Mouse (Mus musculus): ENCODE measurements around the gene Hist1h2bj. TPM values are rescaled to one million over a fixed set of nuclear protein-coding genes. Genes with fewer than 3 reads are reported as not detected.
A peak's percentile ranks its signal among the peaks of the same experiment; 100 is the strongest.

Hist1h2bj gene
- polyA plus RNA-seq, 1 experiment from 2014 or later = 1.4 TPM

- 3% methylated on average over 9 of the region's 14 CpGs for WGBS
These were observed 753 bp downstream of the Hist1h2bj start for GRCm38 (mm10) chr13:22043503-22044431.

GRCm38 (mm10) chr13:22044432-22045155 is 1.6 kb downstream of the Hist1h2bj start:
- no peaks in the 10 kb centered on the region for H3K27me3 ChIP-seq (ENCODE audit: control insufficient read depth, insufficient read depth, low read length)
- peaks cover 16% of the 10 kb centered on the region for H3K4me1 ChIP-seq (ENCODE audit: control insufficient read depth, insufficient read depth, low read length)
- no peaks in the 10 kb centered on the region for H3K36me3 ChIP-seq (ENCODE audit: control insufficient read depth, insufficient read depth, low read length)
- no peak for ATAC-seq (ENCODE audit: low read depth)
- H3K4me3 ChIP-seq (ENCODE audit: low read depth, low read length) = no peak overlapping the region
- H3K9me3 ChIP-seq (ENCODE audit: control insufficient read depth, low read length) = no peaks in the 10 kb centered on the region
- 91% methylated on average over 6 of the region's 6 CpGs for WGBS
- no peak overlapping the region for H3K27ac ChIP-seq (ENCODE audit: low read depth, low read length)
- H3K4me2 ChIP-seq (ENCODE audit: low read depth, low read length) = no peak overlapping the region
- H3K9ac ChIP-seq (replicated peaks; ENCODE audit: low read depth, low read length) = no peak overlapping the region

More at GRCm38 (mm10) chr13:22043503-22044431, 753 bp downstream of the Hist1h2bj start:
- Histone ChIP-seq H3K4me2 (ENCODE audit: low read depth, low read length) (peak overlapping the region; percentile 62), H3K27me3 (ENCODE audit: control insufficient read depth, insufficient read depth, low read length) (no peaks in the 10 kb centered on the region), H3K9me3 (ENCODE audit: control insufficient read depth, low read length) (no peaks in the 10 kb centered on the region), H3K4me1 (ENCODE audit: control insufficient read depth, insufficient read depth, low read length) (peaks cover 15% of the 10 kb centered on the region), H3K27ac (ENCODE audit: low read depth, low read length) (peak overlapping the region; percentile 78; the same call in 1 of the 2 replicates), H3K9ac (replicated peaks; ENCODE audit: low read depth, low read length) (no peak overlapping the region; the same call in 1 of the 2 replicates), H3K36me3 (ENCODE audit: control insufficient read depth, insufficient read depth, low read length) (no peaks in the 10 kb centered on the region), H3K4me3 (ENCODE audit: low read depth, low read length) (peak overlapping the region; percentile 32)
- ATAC-seq (ENCODE audit: low read depth) = peak; percentile 30

- no peak overlapping the region for H3K4me3 ChIP-seq (ENCODE audit: low read depth, low read length)
- WGBS = 71% methylated on average over 2 of the region's 2 CpGs
- no peak for ATAC-seq (ENCODE audit: low read depth)
- H3K36me3 ChIP-seq (ENCODE audit: control insufficient read depth, insufficient read depth, low read length) = no peaks in the 10 kb centered on the region
- H3K27ac ChIP-seq (ENCODE audit: low read depth, low read length) = no peak overlapping the region
- no peak overlapping the region for H3K9ac ChIP-seq (replicated peaks; ENCODE audit: low read depth, low read length)
- no peaks in the 10 kb centered on the region for H3K27me3 ChIP-seq (ENCODE audit: control insufficient read depth, insufficient read depth, low read length)
- H3K4me2 ChIP-seq (ENCODE audit: low read depth, low read length) = no peak overlapping the region
- H3K9me3 ChIP-seq (ENCODE audit: control insufficient read depth, low read length) = no peaks in the 10 kb centered on the region
- H3K4me1 ChIP-seq (ENCODE audit: control insufficient read depth, insufficient read depth, low read length) = peaks cover 17% of the 10 kb centered on the region
These were observed 2.3 kb downstream of the Hist1h2bj start for GRCm38 (mm10) chr13:22045311-22045710.

GRCm38 (mm10) chr13:22049041-22049440 is 6.0 kb downstream of the Hist1h2bj start:
- no peaks in the 10 kb centered on the region for H3K9me3 ChIP-seq (ENCODE audit: control insufficient read depth, low read length)
- 0 out of 2 replicates have a peak, but pooled peaks cover 3% of the 10 kb centered on the region for H3K4me1 ChIP-seq (ENCODE audit: control insufficient read depth, insufficient read depth, low read length)
- no peak overlapping the region for H3K4me3 ChIP-seq (ENCODE audit: low read depth, low read length)
- H3K27me3 ChIP-seq (ENCODE audit: control insufficient read depth, insufficient read depth, low read length) = no peaks in the 10 kb centered on the region
- no peak for ATAC-seq (ENCODE audit: low read depth)
- H3K9ac ChIP-seq (replicated peaks; ENCODE audit: low read depth, low read length) = no peak overlapping the region
- 90% methylated on average over 2 of the region's 2 CpGs for WGBS
- H3K4me2 ChIP-seq (ENCODE audit: low read depth, low read length) = no peak overlapping the region; the same call in 1 of the 2 replicates
- no peak overlapping the region for H3K27ac ChIP-seq (ENCODE audit: low read depth, low read length)
- no peaks in the 10 kb centered on the region for H3K36me3 ChIP-seq (ENCODE audit: control insufficient read depth, insufficient read depth, low read length)

GRCm38 (mm10) chr13:22049737-22050440 is 6.9 kb downstream of the Hist1h2bj start:
- Histone ChIP-seq H3K9me3 (ENCODE audit: control insufficient read depth, low read length) (no peaks in the 10 kb centered on the region), H3K9ac (replicated peaks; ENCODE audit: low read depth, low read length) (peak overlapping the region; percentile 3), H3K36me3 (ENCODE audit: control insufficient read depth, insufficient read depth, low read length) (no peaks in the 10 kb centered on the region), H3K27me3 (ENCODE audit: control insufficient read depth, insufficient read depth, low read length) (no peaks in the 10 kb centered on the region), H3K4me2 (ENCODE audit: low read depth, low read length) (peak overlapping the region; percentile 59), H3K4me1 (ENCODE audit: control insufficient read depth, insufficient read depth, low read length) (0 out of 2 replicates have a peak, but pooled peaks cover 3% of the 10 kb centered on the region), H3K27ac (ENCODE audit: low read depth, low read length) (peak overlapping the region; percentile 83), H3K4me3 (ENCODE audit: low read depth, low read length) (peak overlapping the region; percentile 51)
- WGBS = under 1% methylated on average over 14 of the region's 14 CpGs
- ATAC-seq (ENCODE audit: low read depth) = peak; percentile 41

- no peaks in the 10 kb centered on the region for H3K9me3 ChIP-seq (ENCODE audit: control insufficient read depth, low read length)
- H3K36me3 ChIP-seq (ENCODE audit: control insufficient read depth, insufficient read depth, low read length) = no peaks in the 10 kb centered on the region
- H3K9ac ChIP-seq (replicated peaks; ENCODE audit: low read depth, low read length) = peak overlapping the region; percentile 53; the same call in 1 of the 2 replicates
- peak overlapping the region; percentile 59 for H3K4me2 ChIP-seq (ENCODE audit: low read depth, low read length)
- ATAC-seq (ENCODE audit: low read depth) = peak; percentile 97
- WGBS = under 1% methylated on average over 52 of the region's 52 CpGs
- no peaks in the 10 kb centered on the region for H3K27me3 ChIP-seq (ENCODE audit: control insufficient read depth, insufficient read depth, low read length)
- H3K27ac ChIP-seq (ENCODE audit: low read depth, low read length) = peak overlapping the region; percentile 83
- H3K4me1 ChIP-seq (ENCODE audit: control insufficient read depth, insufficient read depth, low read length) = 0 out of 2 replicates have a peak, but pooled peaks cover 3% of the 10 kb centered on the region
- H3K4me3 ChIP-seq (ENCODE audit: low read depth, low read length) = peak overlapping the region; percentile 51
These were observed 7.8 kb downstream of the Hist1h2bj start for GRCm38 (mm10) chr13:22050591-22051522.

- 18% methylated on average over 5 of the region's 5 CpGs for WGBS
- peak overlapping the region; percentile 83 for H3K27ac ChIP-seq (ENCODE audit: low read depth, low read length)
- H3K4me3 ChIP-seq (ENCODE audit: low read depth, low read length) = peak overlapping the region; percentile 51
- H3K4me1 ChIP-seq (ENCODE audit: control insufficient read depth, insufficient read depth, low read length) = 0 out of 2 replicates have a peak, but pooled peaks cover 3% of the 10 kb centered on the region
- ATAC-seq (ENCODE audit: low read depth) = peak; percentile 54
- peak overlapping the region; percentile 59 for H3K4me2 ChIP-seq (ENCODE audit: low read depth, low read length)
- no peaks in the 10 kb centered on the region for H3K9me3 ChIP-seq (ENCODE audit: control insufficient read depth, low read length)
- H3K9ac ChIP-seq (replicated peaks; ENCODE audit: low read depth, low read length) = peak overlapping the region; percentile 53; the same call in 1 of the 2 replicates
- no peaks in the 10 kb centered on the region for H3K36me3 ChIP-seq (ENCODE audit: control insufficient read depth, insufficient read depth, low read length)
- H3K27me3 ChIP-seq (ENCODE audit: control insufficient read depth, insufficient read depth, low read length) = no peaks in the 10 kb centered on the region
These were observed 8.5 kb downstream of the Hist1h2bj start for GRCm38 (mm10) chr13:22051523-22051859.

GRCm38 (mm10) chr13:22053754-22054153 is 10.7 kb downstream of the Hist1h2bj start:
- Histone ChIP-seq H3K9me3 (ENCODE audit: control insufficient read depth, low read length) (no peaks in the 10 kb centered on the region), H3K27ac (ENCODE audit: low read depth, low read length) (no peak overlapping the region)
- WGBS = 94% methylated on average over 1 of the region's 1 CpGs

More at GRCm38 (mm10) chr13:22053754-22054153, 10.7 kb downstream of the Hist1h2bj start:
- Histone ChIP-seq H3K36me3 (ENCODE audit: control insufficient read depth, insufficient read depth, low read length) (no peaks in the 10 kb centered on the region), H3K4me2 (ENCODE audit: low read depth, low read length) (no peak overlapping the region), H3K4me3 (ENCODE audit: low read depth, low read length) (no peak overlapping the region), H3K4me1 (ENCODE audit: control insufficient read depth, insufficient read depth, low read length) (0 out of 2 replicates have a peak, but pooled peaks cover 3% of the 10 kb centered on the region), H3K9ac (replicated peaks; ENCODE audit: low read depth, low read length) (no peak overlapping the region), H3K27me3 (ENCODE audit: control insufficient read depth, insufficient read depth, low read length) (no peaks in the 10 kb centered on the region)
- no peak for ATAC-seq (ENCODE audit: low read depth)

Data from neural tube, embryonic 14.5 days (tissue).